Mouse (Mus musculus) frontal cortex, postnatal 25 days (tissue): ENCODE data around the gene Cnih3.

ENCODE experiments used
- DNase-seq, 2 experiments: peaks; one replicate each; pipeline ENCODE4 v3.0.0; 2022; ENCODE audit warnings: low spot score in 2 of 2

Cnih3 gene

DNA sequence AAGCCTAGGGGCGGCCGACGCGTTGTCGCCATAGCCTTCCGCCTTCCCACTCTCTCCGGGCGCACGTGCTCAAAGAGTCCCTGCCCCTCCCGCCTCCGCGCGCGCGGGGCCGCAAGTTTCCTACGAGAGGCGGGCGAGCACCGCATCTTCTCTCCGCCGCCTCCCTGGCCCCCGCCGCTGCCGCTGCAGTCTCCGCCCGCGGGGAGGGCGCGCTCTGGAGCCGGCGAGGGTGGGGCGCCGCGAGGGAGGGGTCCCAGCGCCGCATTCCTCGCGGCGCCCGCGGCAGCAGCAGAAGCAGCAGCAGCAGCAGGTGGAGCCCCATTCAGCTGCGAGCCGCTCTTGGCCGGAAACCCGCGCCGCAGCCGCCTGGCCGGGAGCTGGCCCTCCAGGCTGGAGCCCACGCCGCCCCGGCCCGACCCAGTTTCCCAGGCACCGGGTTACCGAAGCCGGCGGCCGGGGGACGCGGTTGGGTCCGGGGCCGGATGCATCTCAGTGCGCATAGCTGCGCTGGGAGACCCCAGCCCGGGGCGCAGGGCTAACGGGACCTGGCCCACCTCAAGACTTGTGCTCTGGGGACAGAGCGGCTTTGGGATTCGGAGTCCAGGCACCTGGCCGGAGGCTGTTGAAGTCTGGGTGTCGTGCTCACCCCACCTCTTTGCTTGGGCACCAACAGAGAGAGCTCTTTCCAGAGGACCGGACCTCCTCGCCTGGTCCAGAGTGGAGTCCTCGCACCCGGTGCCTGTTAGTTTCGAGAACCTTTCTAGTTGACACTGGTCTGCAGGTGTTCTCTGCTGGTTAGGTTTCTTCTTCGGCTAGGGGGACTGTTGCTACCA is at the start of gene Cnih3:
TSS of gene Cnih3 (plus strand) at position 262 of the 833 bp plus-strand sequence.
- peak in 1 of 2 experiments; percentile 36 for DNase-seq

DNA sequence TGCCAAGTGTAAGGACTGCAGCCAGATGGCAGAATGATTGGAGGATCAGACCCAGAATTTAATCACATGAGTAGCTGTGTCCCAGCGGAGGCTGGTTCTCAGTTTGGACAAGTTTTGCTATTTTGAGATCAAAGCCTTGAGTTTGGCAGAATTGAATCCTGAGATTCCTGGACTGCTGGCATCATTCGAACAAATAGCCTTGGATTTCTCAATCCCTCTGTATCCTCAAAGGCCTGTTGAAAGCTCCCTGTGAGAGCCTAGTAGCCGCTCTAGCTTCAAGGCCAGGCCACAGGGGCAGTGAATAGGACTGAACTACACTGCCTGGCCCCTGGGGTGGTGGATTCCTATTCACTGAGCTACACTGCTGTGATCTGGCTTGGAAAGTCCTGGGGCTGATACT is 44.4 kb upstream of the Cnih3 start:
- DNase-seq = no peak

DNA sequence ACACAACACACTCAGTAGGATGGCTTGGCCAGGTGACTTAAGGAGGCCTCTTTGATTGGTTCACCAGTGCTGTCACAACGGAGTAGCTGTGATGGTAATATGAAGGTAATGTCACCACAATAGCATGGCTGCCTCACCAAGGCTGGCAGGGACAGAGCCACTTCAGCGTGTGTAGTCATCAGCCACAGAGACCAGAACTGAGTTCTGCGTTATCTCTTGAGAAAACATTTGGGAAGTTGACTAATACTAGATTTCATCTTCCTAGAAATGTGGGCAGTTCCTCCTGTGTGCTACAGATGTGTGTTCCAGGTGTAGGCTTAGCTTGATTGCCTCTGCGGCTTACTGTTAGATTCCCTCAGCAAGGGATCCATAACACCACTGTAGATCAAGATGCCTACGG is 41.7 kb upstream of the Cnih3 start:
- DNase-seq = no peak

- no peak for DNase-seq
Measured at GRCm38 (mm10) chr1:181312115-181313045, 40.0 kb upstream of the Cnih3 start.

GRCm38 (mm10) chr1:181313046-181313415 is 39.4 kb upstream of the Cnih3 start:
- no peak for DNase-seq

- DNase-seq = no peak
Measured at GRCm38 (mm10) chr1:181314301-181314700, 38.1 kb upstream of the Cnih3 start.

DNA sequence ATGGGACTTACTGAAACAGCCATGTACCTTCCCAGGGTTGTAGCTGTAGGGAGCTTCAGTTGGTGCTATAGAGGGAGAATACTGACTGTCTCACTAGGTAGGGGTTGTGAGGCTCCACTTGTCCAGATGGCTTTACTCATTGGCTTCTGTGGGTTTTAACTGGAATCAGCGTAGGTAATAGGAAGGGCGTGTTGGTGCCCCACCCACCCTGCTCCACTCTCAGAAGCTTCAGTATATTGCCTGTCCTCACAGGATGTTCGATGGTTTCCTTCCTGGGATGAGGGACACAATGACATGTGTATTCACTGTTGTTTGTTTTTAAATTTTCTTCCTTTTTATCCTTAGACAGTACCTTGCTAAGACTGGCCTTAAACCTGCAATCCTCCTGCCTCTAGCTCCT is 37.1 kb upstream of the Cnih3 start:
- DNase-seq = no peak

- no peak for DNase-seq
Measured at GRCm38 (mm10) chr1:181316571-181316970, 35.9 kb upstream of the Cnih3 start.

- no peak for DNase-seq
Measured at GRCm38 (mm10) chr1:181319466-181319865, 33.0 kb upstream of the Cnih3 start.

GRCm38 (mm10) chr1:181321149-181321548 is 31.3 kb upstream of the Cnih3 start:
- no peak for DNase-seq

GRCm38 (mm10) chr1:181323134-181323533 is 29.3 kb upstream of the Cnih3 start:
- DNase-seq = no peak

GRCm38 (mm10) chr1:181327137-181327536 is 25.3 kb upstream of the Cnih3 start:
- DNase-seq = no peak

GRCm38 (mm10) chr1:181327636-181328420 is 24.6 kb upstream of the Cnih3 start:
- no peak for DNase-seq

- DNase-seq = no peak
Measured at GRCm38 (mm10) chr1:181329110-181329509, 23.3 kb upstream of the Cnih3 start.

DNA sequence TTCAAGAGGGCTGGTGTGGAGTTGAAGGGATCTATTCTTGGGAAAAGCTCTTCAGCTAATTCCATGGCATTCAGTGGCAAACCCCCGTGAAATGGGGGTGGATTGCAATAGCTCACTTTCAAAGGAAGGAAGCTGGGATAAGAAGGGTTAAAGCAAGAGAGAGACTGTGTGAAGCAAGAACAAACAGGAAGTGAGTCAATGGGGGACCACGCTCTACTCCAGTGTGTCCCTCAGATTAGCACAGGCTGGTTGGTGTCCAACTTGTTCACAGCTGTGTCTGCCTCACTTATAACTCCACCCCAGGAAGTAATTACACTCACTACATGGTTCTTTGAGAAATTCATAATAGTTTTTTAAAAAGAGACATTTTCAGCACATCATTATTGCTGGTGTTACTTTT is 19.8 kb upstream of the Cnih3 start:
- no peak for DNase-seq

GRCm38 (mm10) chr1:181334329-181335018 is 18.0 kb upstream of the Cnih3 start:
- no peak for DNase-seq

DNA sequence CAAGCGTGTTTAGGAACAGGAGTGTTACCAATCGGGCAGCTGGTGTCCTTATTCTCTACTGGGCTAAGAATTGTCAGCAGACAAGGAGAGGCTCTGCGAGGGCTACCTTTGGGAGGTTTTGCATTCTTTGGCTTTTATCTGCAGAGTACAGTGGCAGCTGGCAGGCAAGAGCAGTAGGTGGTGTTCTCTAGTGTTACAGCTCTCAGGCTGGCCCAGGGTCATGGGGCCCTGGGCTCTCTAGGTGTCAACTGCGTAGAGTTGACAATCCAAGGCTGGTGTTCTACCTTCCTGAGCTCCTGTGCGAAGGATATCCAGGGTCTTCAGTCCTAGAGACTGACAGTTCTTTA is 17.4 kb upstream of the Cnih3 start:
- no peak for DNase-seq

DNA sequence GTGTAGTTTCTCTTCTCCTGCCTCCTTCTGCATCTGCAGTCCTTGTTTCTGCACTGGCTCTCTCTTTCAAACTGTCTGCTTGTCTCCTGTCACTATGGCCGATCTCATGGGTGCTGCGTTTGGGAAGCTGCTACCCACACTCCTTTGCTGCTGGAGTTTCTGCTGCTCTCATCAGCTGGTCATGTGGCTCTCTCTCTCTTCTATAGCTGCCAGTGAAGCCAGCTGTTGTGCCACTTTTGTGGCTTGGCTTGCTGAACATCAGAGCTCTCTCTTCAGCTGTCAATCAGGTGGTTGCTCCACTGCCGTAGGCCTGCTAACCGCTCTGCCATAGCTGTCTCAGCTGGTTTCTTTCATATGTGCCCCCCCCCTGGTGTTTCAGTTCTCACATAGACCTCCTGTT is 17.0 kb upstream of the Cnih3 start:
- no peak for DNase-seq

GRCm38 (mm10) chr1:181336857-181337256 is 15.6 kb upstream of the Cnih3 start:
- DNase-seq = no peak

- DNase-seq = no peak
Measured at GRCm38 (mm10) chr1:181339106-181339505, 13.3 kb upstream of the Cnih3 start.

DNA sequence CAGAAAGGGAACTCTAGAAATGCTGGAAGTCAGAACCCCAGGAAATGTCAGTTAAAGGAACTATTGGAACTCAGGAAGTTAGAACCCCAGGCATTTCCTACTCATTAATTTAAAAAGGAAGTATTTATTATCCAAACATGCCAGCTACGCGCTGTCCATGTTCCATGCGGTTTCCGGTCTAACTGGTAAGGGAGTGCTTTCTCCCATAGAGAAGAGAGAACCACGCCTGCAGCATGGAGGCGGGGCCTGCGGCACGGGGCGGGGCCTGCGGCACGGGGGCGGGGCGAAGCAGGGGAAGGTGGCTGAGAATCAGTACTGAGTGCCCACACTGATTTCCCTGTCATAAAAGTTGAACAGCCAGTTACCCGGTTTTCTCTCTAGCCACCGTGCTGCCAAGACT is 6.9 kb upstream of the Cnih3 start:
- no peak for DNase-seq

GRCm38 (mm10) chr1:181352043-181352366 is 423 bp upstream of the Cnih3 start:
- DNase-seq = no peak
